Mouse (Mus musculus) layer of hippocampus, postnatal 25 days (tissue): ENCODE data around the gene 1700113H08Rik. TPM values are rescaled to one million over a fixed set of nuclear protein-coding genes. Genes with fewer than 3 reads are reported as not detected.

ENCODE experiments used
- DNase-seq, 2 experiments: peaks; one replicate each; pipeline ENCODE4 v3.0.0; 2022; ENCODE audit warnings: mixed read lengths in 2 of 2, low spot score in 1 of 2; ENCODE audit errors: extremely low spot score in 1 of 2
- total RNA-seq, 2 experiments: library from RNA; stranded (reverse); gene quantifications; 2 replicates each; pipeline ENCODE4 v1.2.3; 2021

1700113H08Rik gene
- not detected for total RNA-seq

- peak in 1 of 2 experiments; percentile 16 for DNase-seq
These were observed at the start of gene 1700113H08Rik for GRCm38 (mm10) chr10:87057500-87058250. 1700113H08Rik (plus strand) TSS chr10:87058045.

- no peak for DNase-seq
These were observed 49.7 kb upstream of the 1700113H08Rik start for GRCm38 (mm10) chr10:87008215-87008499.

GRCm38 (mm10) chr10:87012087-87012486 lies 45.8 kb upstream of the 1700113H08Rik start:
- no peak for DNase-seq

- DNase-seq, result no peak
These were observed 43.4 kb upstream of the 1700113H08Rik start for GRCm38 (mm10) chr10:87014391-87014965.

GRCm38 (mm10) chr10:87015403-87015802 lies 42.4 kb upstream of the 1700113H08Rik start:
- DNase-seq, result no peak

- no peak for DNase-seq
These were observed 41.6 kb upstream of the 1700113H08Rik start for GRCm38 (mm10) chr10:87016151-87016692.

GRCm38 (mm10) chr10:87018876-87019275 lies 39.0 kb upstream of the 1700113H08Rik start:
- no peak for DNase-seq

- DNase-seq, result peak in 1 of 2 experiments; percentile 73
These were observed 37.1 kb upstream of the 1700113H08Rik start for GRCm38 (mm10) chr10:87020711-87021110.

- peak; percentile 73 to 93 for DNase-seq
These were observed 33.0 kb upstream of the 1700113H08Rik start for GRCm38 (mm10) chr10:87024884-87025283.

GRCm38 (mm10) chr10:87032768-87033167 lies 25.1 kb upstream of the 1700113H08Rik start:
- no peak for DNase-seq

- DNase-seq, result peak in 1 of 2 experiments; percentile 11
These were observed 22.0 kb upstream of the 1700113H08Rik start for GRCm38 (mm10) chr10:87035866-87036265.

- no peak for DNase-seq
These were observed 21.6 kb upstream of the 1700113H08Rik start for GRCm38 (mm10) chr10:87036271-87036703.

GRCm38 (mm10) chr10:87037062-87037461 lies 20.8 kb upstream of the 1700113H08Rik start:
- DNase-seq, result no peak

- no peak for DNase-seq
These were observed 18.5 kb upstream of the 1700113H08Rik start for GRCm38 (mm10) chr10:87039340-87039739.

GRCm38 (mm10) chr10:87039800-87040199 lies 18.0 kb upstream of the 1700113H08Rik start:
- no peak for DNase-seq

GRCm38 (mm10) chr10:87041265-87041664 lies 16.6 kb upstream of the 1700113H08Rik start:
- DNase-seq, result no peak

GRCm38 (mm10) chr10:87045273-87045672 lies 12.6 kb upstream of the 1700113H08Rik start:
- DNase-seq, result no peak

GRCm38 (mm10) chr10:87046469-87046868 lies 11.4 kb upstream of the 1700113H08Rik start:
- no peak for DNase-seq

GRCm38 (mm10) chr10:87046931-87047468 lies 10.8 kb upstream of the 1700113H08Rik start:
- no peak for DNase-seq

GRCm38 (mm10) chr10:87049179-87049578 lies 8.7 kb upstream of the 1700113H08Rik start:
- no peak for DNase-seq

GRCm38 (mm10) chr10:87051714-87052113 lies 6.1 kb upstream of the 1700113H08Rik start:
- DNase-seq, result no peak
